Mouse (Mus musculus) cerebellum, adult 2 months (tissue): ENCODE results near the gene Fstl1. TPM values are rescaled to one million over a fixed set of nuclear protein-coding genes. Genes with fewer than 3 reads are reported as not detected.

ENCODE experiments used
- DNase-seq, 2 experiments: peaks; one replicate each; pipeline ENCODE4 v3.0.0; 2021
- H3K27ac ChIP-seq: fragments of 200-500 bp; 2 replicates; pipeline ENCODE4 v1.5.1; 2012; ENCODE audit warnings: low read length, control low read depth, inconsistent platforms; ENCODE audit not compliant: insufficient read depth
- H3K27me3 ChIP-seq: fragments of 200-500 bp; 2 replicates; pipeline ENCODE4 v1.6.1; 2012; ENCODE audit warnings: inconsistent platforms, mild to moderate bottlenecking, low read length, moderate library complexity; ENCODE audit not compliant: control insufficient read depth, insufficient read depth
- H3K4me1 ChIP-seq: fragments of 200-500 bp; 2 replicates; pipeline ENCODE4 v1.6.1; 2011; ENCODE audit warnings: low read length; ENCODE audit not compliant: control insufficient read depth, insufficient read depth
- H3K4me3 ChIP-seq: fragments of 200-500 bp; replicated peaks from 2 replicates; pipeline ENCODE3; 2011; ENCODE audit warnings: mild to moderate bottlenecking, low read depth, low read length, control low read depth; ENCODE audit not compliant: insufficient read depth
- CTCF ChIP-seq: fragments of 200-500 bp; IDR thresholded peaks from 2 replicates; pipeline ENCODE4 v1.5.1; 2011; ENCODE audit warnings: low read depth, mild to moderate bottlenecking, control low read depth, low read length, moderate library complexity, borderline replicate concordance; ENCODE audit not compliant: insufficient read depth
- POLR2A ChIP-seq: fragments of 200-500 bp; IDR thresholded peaks from 2 replicates; pipeline ENCODE4 v1.6.1; 2011; ENCODE audit warnings: low read length, control low read depth, borderline replicate concordance; ENCODE audit not compliant: insufficient read depth
- WGBS: fragments of 180-500 bp; shearing (Covaris S2); methylation state at CpG from one replicate; pipeline ENCODE4 v1.1.7; 2018; 5-methylcytosine and 5-hydroxymethylcytosine counted together
- polyA plus RNA-seq: library from polyadenylated mRNA; depleted of rRNA; stranded (reverse); fragments of >200 nt; gene quantifications from 2 replicates; pipeline ENCODE4 v1.2.3, GENCODE M21; 2012

The Fstl1 gene
- polyA plus RNA-seq, 1 experiment: 35.2 TPM

GRCm38 (mm10) chr16:37778529-37778928 lies 1.9 kb downstream of the Fstl1 start:
- 78% methylated on average over 5 of the region's 5 CpGs for WGBS
- no peak overlapping the region for H3K27ac ChIP-seq
- no peak for DNase-seq
- no peak overlapping the region for H3K4me3 ChIP-seq
- TF ChIP-seq CTCF (no peak), POLR2A (no peak)
- no peaks in the 10 kb centered on the region for H3K27me3 ChIP-seq
- no peaks in the 10 kb centered on the region; the same call in 1 of the 2 replicates for H3K4me1 ChIP-seq

GRCm38 (mm10) chr16:37779651-37780280 lies 3.1 kb downstream of the Fstl1 start:
- WGBS: 83% methylated on average over 7 of the region's 7 CpGs
- no peak for TF ChIP-seq POLR2A
- TF ChIP-seq CTCF: no peak

GRCm38 (mm10) chr16:37780386-37780785 lies 3.7 kb downstream of the Fstl1 start:
- H3K4me1 ChIP-seq: no peaks in the 10 kb centered on the region; the same call in 1 of the 2 replicates
- H3K27ac ChIP-seq: no peak overlapping the region
- no peak overlapping the region for H3K4me3 ChIP-seq
- DNase-seq: no peak
- no peaks in the 10 kb centered on the region for H3K27me3 ChIP-seq
- TF ChIP-seq CTCF: no peak
- no peak for TF ChIP-seq POLR2A
- 43% methylated on average over 1 of the region's 1 CpGs for WGBS

More at GRCm38 (mm10) chr16:37779651-37780280, 3.1 kb downstream of the Fstl1 start:
- H3K27ac ChIP-seq: no peak overlapping the region
- H3K27me3 ChIP-seq: no peaks in the 10 kb centered on the region
- DNase-seq: no peak
- no peak overlapping the region for H3K4me3 ChIP-seq
- no peaks in the 10 kb centered on the region; the same call in 1 of the 2 replicates for H3K4me1 ChIP-seq

- 61% methylated on average over 3 of the region's 3 CpGs for WGBS
- TF ChIP-seq POLR2A: no peak
- no peak for TF ChIP-seq CTCF
- no peak overlapping the region for H3K27ac ChIP-seq
- no peaks in the 10 kb centered on the region for H3K27me3 ChIP-seq
- no peaks in the 10 kb centered on the region; the same call in 1 of the 2 replicates for H3K4me1 ChIP-seq
- no peak overlapping the region for H3K4me3 ChIP-seq
- no peak for DNase-seq
Measured at GRCm38 (mm10) chr16:37780911-37781310, 4.2 kb downstream of the Fstl1 start.

- no peak for DNase-seq
- Histone ChIP-seq H3K27me3 (no peaks in the 10 kb centered on the region), H3K4me1 (peaks cover 6% of the 10 kb centered on the region), H3K4me3 (no peak overlapping the region), H3K27ac (no peak overlapping the region)
- no peak for TF ChIP-seq POLR2A
- no peak for TF ChIP-seq CTCF
- 62% methylated on average over 3 of the region's 3 CpGs for WGBS
Measured at GRCm38 (mm10) chr16:37784526-37784925, 7.9 kb downstream of the Fstl1 start.

GRCm38 (mm10) chr16:37787558-37788194 lies 11.0 kb downstream of the Fstl1 start:
- H3K27ac ChIP-seq: no peak overlapping the region
- 69% methylated on average over 9 of the region's 9 CpGs for WGBS

GRCm38 (mm10) chr16:37788367-37789014 lies 11.8 kb downstream of the Fstl1 start:
- Histone ChIP-seq H3K4me3 (no peak overlapping the region), H3K27ac (no peak overlapping the region), H3K27me3 (no peaks in the 10 kb centered on the region), H3K4me1 (peaks cover 10% of the 10 kb centered on the region; the same call in 1 of the 2 replicates)
- peak; percentile 28 to 33 for DNase-seq
- WGBS: 68% methylated on average over 12 of the region's 12 CpGs
- TF ChIP-seq CTCF (no peak), POLR2A (no peak)

More at GRCm38 (mm10) chr16:37787558-37788194, 11.0 kb downstream of the Fstl1 start:
- TF ChIP-seq POLR2A (no peak), CTCF (no peak)
- no peak for DNase-seq
- no peaks in the 10 kb centered on the region for H3K27me3 ChIP-seq
- peaks cover 10% of the 10 kb centered on the region; the same call in 1 of the 2 replicates for H3K4me1 ChIP-seq
- no peak overlapping the region for H3K4me3 ChIP-seq
